Comparison of ENCODE assay signal across 20 mouse cellular contexts in genomic region chr6:142952361-142952954, GRCm38 (mm10). TPM values are rescaled to one million over a fixed set of nuclear protein-coding genes. Genes with fewer than 3 reads are reported as not detected.
DNase-seq lines count a peak whose midpoint lies in the region; ATAC-seq and TF ChIP-seq lines count a peak whose summit lies in the region.
"Had no signal": no experiment of that assay in that cellular context is flagged by ENCODE, and none has a peak within 500 bp of the region (broad histone marks: within the 10 kb centered on the region; RNA-seq: fewer than 3 reads in every experiment).

No protein-coding gene starts in this region.

- TF ChIP-seq CTCF in kidney, postnatal 0 days (IDR thresholded peaks at IDR 0.05; ENCODE audit: low read depth), result no peak

- H3K36me3 ChIP-seq in kidney, postnatal 0 days (ENCODE audit: insufficient read depth, low read length), result no peaks in the 10 kb centered on the region
- H3K36me3 ChIP-seq: forebrain, embryonic 10.5 days; intestine, embryonic 15.5 days; limb, embryonic 15.5 days; liver, embryonic 15.5 days had no signal

- no peak overlapping the region for H3K4me2 ChIP-seq in kidney, postnatal 0 days (ENCODE audit: low read length)
- H3K4me2 ChIP-seq: intestine, embryonic 15.5 days; limb, embryonic 15.5 days; liver, embryonic 15.5 days had no signal

- DNase-seq in kidney, postnatal 0 days (ENCODE audit: low spot score), result no peak
- DNase-seq in kidney, adult 8-10 months, result no peak
- peak; percentile 63 for DNase-seq in CD4-positive helper T cell, adult 2 months (ENCODE audit: low read depth, low spot score)
- DNase-seq in ZHBTc4 (ENCODE audit: low read depth, low spot score), result peak; percentile 33
- no peak for DNase-seq in retina, embryonic 14.5 days (ENCODE audit: low spot score)
- DNase-seq in heart, adult 18-20 months, result no peak
- DNase-seq: adrenal gland, postnatal 25 days; cerebellum, adult 11-12 months; cerebellum, postnatal 36 days; forebrain, postnatal 0 days; kidney, postnatal 4 days; midbrain, embryonic 14.5 days; right cerebral cortex, postnatal 4 days had no signal

- 0 out of 2 replicates have a peak, but pooled peaks have one; percentile 40 for ATAC-seq in kidney, postnatal 0 days (replicated peaks; ENCODE audit: low FRiP score, low read depth)
- ATAC-seq in inflammation-experienced regulatory T-cells, adult 6 months, result peak; percentile 27
- ATAC-seq in frontal cortex, adult (ENCODE audit: low TSS enrichment), result no peak
- ATAC-seq: forebrain, postnatal 0 days; intestine, embryonic 15.5 days had no signal

- H3K27me3 ChIP-seq in kidney, postnatal 0 days (ENCODE audit: insufficient read depth, low read length), result no peaks in the 10 kb centered on the region
- H3K27me3 ChIP-seq: intestine, embryonic 15.5 days; limb, embryonic 15.5 days; liver, embryonic 15.5 days had no signal

- no peaks in the 10 kb centered on the region for H3K4me1 ChIP-seq in kidney, postnatal 0 days (replicated peaks; ENCODE audit: insufficient read depth, low read length)
- H3K4me1 ChIP-seq: forebrain, embryonic 10.5 days; intestine, embryonic 15.5 days had no signal

- 89% methylated on average over 7 of the region's 7 CpGs for WGBS in kidney, postnatal 0 days

- H3K4me3 ChIP-seq in kidney, postnatal 0 days (replicated peaks; ENCODE audit: low read depth, low read length), result no peak overlapping the region
- H3K4me3 ChIP-seq: forebrain, embryonic 10.5 days; intestine, embryonic 15.5 days; limb, embryonic 15.5 days; liver, embryonic 15.5 days had no signal

- H3K27ac ChIP-seq in kidney, postnatal 0 days, result no peak overlapping the region
- H3K27ac ChIP-seq: forebrain, embryonic 10.5 days; intestine, embryonic 15.5 days; limb, embryonic 15.5 days; liver, embryonic 15.5 days; macrophage had no signal

- H3K9ac ChIP-seq in kidney, postnatal 0 days (ENCODE audit: low read depth, low read length), result no peak overlapping the region
- H3K9ac ChIP-seq: forebrain, postnatal 0 days; intestine, embryonic 15.5 days; limb, embryonic 15.5 days; liver, embryonic 15.5 days had no signal

- no peaks in the 10 kb centered on the region for H3K9me3 ChIP-seq in kidney, postnatal 0 days (replicated peaks; ENCODE audit: low read length)
- H3K9me3 ChIP-seq: forebrain, embryonic 10.5 days; intestine, embryonic 15.5 days; limb, embryonic 15.5 days; liver, embryonic 15.5 days had no signal

RNA-seq across cellular contexts. Expression of gene St8sia1, which starts 11.8 kb away (rescaled TPM):
- 2.3 and 2.4 TPM in 2 replicates for polyA plus RNA-seq in kidney, postnatal 0 days (2015; fragmentation: Nextera tagmentation; extraction: Ambion mirVana)
- polyA plus RNA-seq in inflammation-experienced regulatory T-cells, adult 6 months (2017; shearing (Covaris generic)), result 10 to 100 TPM in 2 of 3 experiments, 1 to 10 TPM in 1; 1.3 to 14.6 (median 12.7) TPM
- total RNA-seq in heart, adult 18-20 months (2021), result under 1 TPM; 0.10 to 0.57 TPM

Comparison
In these comparisons a context has a peak if more than half of its experiments do, and no peak if none do; other contexts are left out.
1. DNase-seq: peak in CD4-positive helper T cell, adult 2 months (single experiment) and ZHBTc4 (single experiment); none in kidney, postnatal 0 days (single experiment), kidney, adult 8-10 months (0 of 2), retina, embryonic 14.5 days (single experiment) and heart, adult 18-20 months (0 of 2).